Mouse (Mus musculus) neural tube, embryonic 13.5 days (tissue): ENCODE results near the gene Cd2bp2. TPM values are rescaled to one million over a fixed set of nuclear protein-coding genes. Genes with fewer than 3 reads are reported as not detected.

Experiments used
- ATAC-seq: fragments of 200-750 bp; cut with Nextera tagmentation; 2 replicates; pipeline ENCODE4 v1.8.0; 2017; ENCODE audit warnings: low read depth, mild to moderate bottlenecking, moderate TSS enrichment, moderate library complexity
- H3K27ac ChIP-seq: fragments of 300-500 bp; sonication (generic); replicated peaks from 2 replicates; pipeline ENCODE4 v1.5.1; 2015; ENCODE audit warnings: moderate library complexity, mild to moderate bottlenecking, inconsistent platforms
- H3K27me3 ChIP-seq: fragments of 300-500 bp; sonication (generic); 2 replicates; pipeline ENCODE4 v1.6.1; 2015; ENCODE audit warnings: mild to moderate bottlenecking, inconsistent platforms
- H3K36me3 ChIP-seq: fragments of 300-500 bp; sonication (generic); 2 replicates; pipeline ENCODE4 v1.6.1; 2015; ENCODE audit warnings: mild to moderate bottlenecking, inconsistent platforms
- H3K4me1 ChIP-seq: fragments of 300-500 bp; sonication (generic); replicated peaks from 2 replicates; pipeline ENCODE4 v1.6.1; 2015; ENCODE audit warnings: inconsistent platforms
- H3K4me2 ChIP-seq: fragments of 300-500 bp; sonication (generic); 2 replicates; pipeline ENCODE4 v1.6.1; 2015; ENCODE audit warnings: inconsistent platforms, mild to moderate bottlenecking, moderate library complexity
- H3K4me3 ChIP-seq: fragments of 300-500 bp; sonication (generic); 2 replicates; pipeline ENCODE4 v1.5.1; 2015; ENCODE audit warnings: mild to moderate bottlenecking, inconsistent platforms
- H3K9ac ChIP-seq: fragments of 300-500 bp; sonication (generic); 2 replicates; pipeline ENCODE4 v1.6.1; 2015; ENCODE audit warnings: moderate library complexity, mild to moderate bottlenecking, inconsistent platforms
- H3K9me3 ChIP-seq: fragments of 300-500 bp; sonication (generic); 2 replicates; pipeline ENCODE4 v1.6.1; 2016; ENCODE audit warnings: inconsistent platforms
- WGBS: fragments of 180-500 bp; shearing (Covaris S2); methylation state at CpG from one replicate; pipeline ENCODE4 v1.1.7; 2015; 5-methylcytosine and 5-hydroxymethylcytosine counted together
- polyA plus RNA-seq: library from polyadenylated mRNA; unstranded; fragments of >200 nt; fragmentation: Nextera tagmentation; extraction: Ambion mirVana; gene quantifications from 2 replicates; pipeline ENCODE4 v1.2.1, GENCODE M21; 2015

The Cd2bp2 gene
- polyA plus RNA-seq, 1 experiment from 2014 or later, result 78.7 TPM

DNA sequence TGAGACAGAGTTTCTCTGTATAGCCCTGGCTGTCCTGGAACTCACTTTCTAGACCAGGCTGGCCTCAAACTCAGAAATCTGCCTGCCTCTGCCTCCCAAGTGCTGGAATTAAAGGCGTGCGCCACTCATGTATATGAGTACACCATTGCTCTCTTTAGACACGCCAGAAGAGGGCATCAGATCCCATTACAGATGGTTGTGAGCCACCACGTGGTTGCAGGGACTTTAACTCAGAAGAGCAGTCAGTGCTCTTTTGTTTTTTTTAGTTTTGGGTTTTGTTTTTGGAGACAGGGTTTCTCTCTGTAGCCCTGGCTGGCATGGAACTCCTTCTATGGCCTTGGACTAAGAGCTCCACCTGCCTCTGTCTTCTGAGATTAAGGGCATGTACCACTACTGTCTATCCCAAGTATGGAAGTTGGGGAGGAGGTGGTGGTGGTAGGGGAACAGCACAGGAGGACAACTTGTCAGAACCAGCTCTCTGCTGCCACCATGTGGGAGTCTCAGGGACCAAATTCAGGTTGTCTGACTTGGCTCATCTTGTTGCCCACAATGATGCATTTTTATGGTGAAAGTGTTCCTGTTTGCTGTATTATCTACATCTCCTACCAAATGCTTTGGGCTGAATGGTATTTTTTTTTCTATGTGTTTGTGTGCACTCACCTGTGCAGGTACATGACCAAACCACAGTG, 32.9 kb upstream of the Cd2bp2 start:
- Histone ChIP-seq H3K4me2 (no peak overlapping the region), H3K4me3 (no peak overlapping the region), H3K9ac (no peak overlapping the region), H3K27ac (no peak overlapping the region), H3K4me1 (peaks cover 30% of the 10 kb centered on the region), H3K9me3 (no peaks in the 10 kb centered on the region), H3K36me3 (peaks cover 14% of the 10 kb centered on the region), H3K27me3 (no peaks in the 10 kb centered on the region)
- ATAC-seq, result no peak
- WGBS, result 74% methylated on average over 4 of the region's 4 CpGs

DNA sequence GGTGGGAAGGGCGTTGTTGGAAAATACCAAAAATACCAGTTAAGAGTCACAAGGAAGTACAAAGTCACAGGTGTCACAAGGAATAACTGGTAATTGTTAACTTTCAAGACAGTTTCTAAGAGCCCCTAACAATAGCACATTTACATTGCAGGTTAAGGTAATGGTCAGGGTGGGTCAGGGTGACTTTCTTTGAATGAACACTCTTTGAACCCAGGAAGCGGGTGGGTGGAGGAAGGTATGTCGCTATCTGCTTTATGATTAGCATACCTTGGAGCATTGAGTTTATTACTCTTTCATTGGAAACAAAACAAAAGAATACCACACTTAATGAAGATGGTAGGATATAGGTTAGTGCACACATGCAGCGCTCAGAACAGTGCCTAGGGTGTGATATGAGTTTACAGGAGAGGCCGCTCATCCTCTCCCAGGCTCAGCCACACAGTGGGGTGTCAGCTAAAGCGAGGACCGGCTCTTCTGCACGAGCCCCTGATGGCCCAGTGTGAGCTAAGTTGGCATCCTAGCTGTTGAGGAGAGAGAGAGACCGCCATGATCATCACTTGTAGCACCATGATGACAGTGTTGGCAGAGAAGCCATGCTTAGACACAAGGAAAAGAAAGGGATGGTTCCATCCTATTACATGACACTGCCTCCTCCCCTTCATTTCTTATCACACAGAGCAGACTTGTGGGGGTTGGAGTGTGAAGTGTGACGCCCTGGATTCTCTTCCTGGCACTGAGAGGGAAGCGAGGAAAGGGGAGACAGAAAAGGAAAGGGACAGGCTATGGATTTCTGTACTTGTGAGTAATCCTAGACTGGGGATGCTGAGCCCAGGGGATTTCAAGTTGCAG, 29.5 kb upstream of the Cd2bp2 start:
- H3K9ac ChIP-seq, result no peak overlapping the region
- H3K36me3 ChIP-seq, result peaks cover 6% of the 10 kb centered on the region; the same call in 1 of the 2 replicates
- WGBS, result 91% methylated on average over 11 of the region's 11 CpGs
- H3K4me3 ChIP-seq, result no peak overlapping the region
- H3K4me1 ChIP-seq, result peaks cover 11% of the 10 kb centered on the region
- H3K27me3 ChIP-seq, result no peaks in the 10 kb centered on the region
- H3K27ac ChIP-seq, result no peak overlapping the region
- no peaks in the 10 kb centered on the region for H3K9me3 ChIP-seq
- H3K4me2 ChIP-seq, result no peak overlapping the region
- ATAC-seq, result no peak

DNA sequence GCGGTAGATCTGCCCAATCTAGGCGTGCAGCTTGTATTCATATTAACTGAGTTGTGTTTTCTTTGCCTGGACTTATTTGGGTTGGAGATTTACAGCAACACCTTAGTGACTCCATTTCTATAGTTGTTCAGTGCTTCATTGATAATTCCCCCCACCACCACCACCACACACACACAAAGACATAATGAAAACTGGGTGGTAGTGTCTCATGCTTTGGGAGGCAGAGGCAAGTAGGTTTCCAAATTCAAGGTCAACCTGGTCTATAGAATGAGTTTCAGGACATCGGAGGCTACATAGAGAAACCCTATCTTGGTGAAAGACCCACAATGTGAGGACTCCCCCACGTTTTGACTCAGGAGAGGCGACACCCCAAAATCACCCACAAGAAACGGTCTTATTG, 28.8 kb upstream of the Cd2bp2 start:
- peaks cover under 1% of the 10 kb centered on the region; the same call in 1 of the 2 replicates for H3K36me3 ChIP-seq
- no peaks in the 10 kb centered on the region for H3K27me3 ChIP-seq
- no peak for ATAC-seq
- peaks cover 3% of the 10 kb centered on the region; the same call in 1 of the 2 replicates for H3K4me1 ChIP-seq
- H3K27ac ChIP-seq, result no peak overlapping the region
- no peak overlapping the region for H3K4me3 ChIP-seq
- no peak overlapping the region for H3K4me2 ChIP-seq
- WGBS, result 94% methylated on average over 6 of the region's 6 CpGs
- H3K9ac ChIP-seq, result no peak overlapping the region
- H3K9me3 ChIP-seq, result no peaks in the 10 kb centered on the region

GRCm38 (mm10) chr7:127223515-127224478, 27.9 kb upstream of the Cd2bp2 start:
- no peaks in the 10 kb centered on the region for H3K9me3 ChIP-seq
- 90% methylated on average over 6 of the region's 6 CpGs for WGBS
- no peaks in the 10 kb centered on the region for H3K27me3 ChIP-seq
- no peak overlapping the region for H3K9ac ChIP-seq
- no peak overlapping the region for H3K27ac ChIP-seq
- H3K36me3 ChIP-seq, result no peaks in the 10 kb centered on the region
- H3K4me2 ChIP-seq, result no peak overlapping the region
- no peak for ATAC-seq
- H3K4me3 ChIP-seq, result no peak overlapping the region
- no peaks in the 10 kb centered on the region for H3K4me1 ChIP-seq

DNA sequence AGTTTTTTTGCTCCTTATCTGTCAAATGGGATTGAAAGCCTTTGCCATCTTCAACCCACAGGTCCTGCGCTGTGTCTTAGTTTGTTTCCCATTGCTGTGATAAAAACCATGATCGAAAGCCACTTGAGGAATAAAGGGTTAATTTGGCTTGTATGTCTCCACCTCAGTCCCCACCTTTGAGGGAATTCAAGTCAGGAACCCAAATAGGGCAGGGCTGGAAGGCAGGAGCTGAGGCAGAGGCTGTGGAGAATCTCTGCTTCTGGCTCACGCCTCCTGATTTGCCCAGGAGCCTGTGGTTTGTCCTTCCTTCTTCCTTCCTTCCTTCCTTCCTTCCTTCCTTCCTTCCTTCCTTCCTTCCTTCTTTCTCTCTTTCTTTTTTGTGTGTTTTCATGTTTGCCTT, 27.3 kb upstream of the Cd2bp2 start:
- H3K27ac ChIP-seq, result no peak overlapping the region
- H3K9me3 ChIP-seq, result no peaks in the 10 kb centered on the region
- no peaks in the 10 kb centered on the region for H3K4me1 ChIP-seq
- H3K36me3 ChIP-seq, result no peaks in the 10 kb centered on the region
- no peak for ATAC-seq
- no peak overlapping the region for H3K4me3 ChIP-seq
- no peak overlapping the region for H3K4me2 ChIP-seq
- WGBS, result 95% methylated on average over 3 of the region's 3 CpGs
- no peak overlapping the region for H3K9ac ChIP-seq
- H3K27me3 ChIP-seq, result no peaks in the 10 kb centered on the region

GRCm38 (mm10) chr7:127220440-127220839, 24.6 kb upstream of the Cd2bp2 start:
- Histone ChIP-seq H3K36me3 (no peaks in the 10 kb centered on the region), H3K27me3 (no peaks in the 10 kb centered on the region), H3K27ac (no peak overlapping the region), H3K4me1 (no peaks in the 10 kb centered on the region), H3K9ac (no peak overlapping the region), H3K4me2 (no peak overlapping the region), H3K9me3 (no peaks in the 10 kb centered on the region), H3K4me3 (no peak overlapping the region)
- 83% methylated on average over 6 of the region's 6 CpGs for WGBS
- ATAC-seq, result no peak

DNA sequence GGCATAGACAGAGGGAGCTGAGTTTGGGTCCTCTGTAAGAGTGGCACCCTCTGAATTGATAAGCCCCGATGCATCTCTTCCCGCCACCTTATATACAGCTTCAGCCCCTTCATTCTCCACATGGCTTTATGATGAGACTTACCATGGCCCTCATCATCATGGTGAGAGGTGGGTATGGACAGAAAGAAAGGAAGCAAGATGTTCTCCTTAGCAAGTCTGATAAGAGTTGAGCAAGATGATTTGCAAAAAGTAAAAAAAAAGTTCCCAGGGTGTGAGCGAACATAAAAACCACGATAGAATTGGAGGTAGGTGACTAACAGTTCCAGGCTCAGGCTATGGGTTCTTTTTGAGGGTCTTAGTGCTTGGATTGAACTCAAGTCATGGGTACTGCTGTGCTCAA, 22.8 kb upstream of the Cd2bp2 start:
- Histone ChIP-seq H3K9me3 (no peaks in the 10 kb centered on the region), H3K36me3 (no peaks in the 10 kb centered on the region), H3K4me1 (peaks cover 8% of the 10 kb centered on the region; the same call in 1 of the 2 replicates), H3K9ac (no peak overlapping the region), H3K27ac (no peak overlapping the region), H3K27me3 (peaks cover 13% of the 10 kb centered on the region), H3K4me2 (no peak overlapping the region), H3K4me3 (no peak overlapping the region)
- 92% methylated on average over 4 of the region's 4 CpGs for WGBS
- ATAC-seq, result no peak

DNA sequence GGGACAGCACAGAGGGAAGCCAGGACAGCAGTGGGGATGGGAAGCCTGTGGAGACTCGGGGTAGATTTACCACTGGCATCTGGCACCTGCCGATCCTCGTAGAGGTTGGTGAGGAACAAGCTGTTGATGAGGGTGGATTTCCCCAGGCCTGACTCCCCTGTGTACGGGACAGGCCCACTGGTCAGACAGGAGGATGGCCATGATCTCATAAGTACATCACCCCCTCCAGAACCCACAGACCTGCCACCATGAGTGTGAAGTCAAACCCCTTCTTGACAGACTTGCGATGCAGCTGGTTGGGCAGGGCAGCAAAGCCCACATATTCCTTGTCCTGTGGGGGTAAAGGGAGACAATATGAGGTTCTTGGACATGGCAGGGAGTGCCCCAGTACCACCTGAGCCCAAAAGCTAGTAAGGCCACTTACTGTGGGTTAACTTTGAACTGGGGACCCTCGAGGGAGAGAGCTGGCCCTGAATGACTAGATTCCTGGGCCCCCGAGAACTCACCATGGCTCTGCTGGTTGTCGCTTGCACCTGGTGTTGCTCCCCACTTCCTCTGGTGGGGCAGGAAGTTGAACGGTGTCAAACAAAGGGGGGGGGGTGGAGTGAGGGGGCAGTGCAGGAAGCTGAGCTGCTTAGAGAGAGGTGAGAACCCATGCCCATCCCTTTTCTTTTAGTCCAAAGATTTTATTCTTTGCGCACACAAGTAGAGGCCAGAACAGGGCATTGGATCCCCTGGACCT, 22.2 kb upstream of the Cd2bp2 start:
- peaks cover 14% of the 10 kb centered on the region for H3K27me3 ChIP-seq
- H3K27ac ChIP-seq, result no peak overlapping the region
- ATAC-seq, result no peak
- H3K36me3 ChIP-seq, result no peaks in the 10 kb centered on the region
- 82% methylated on average over 10 of the region's 10 CpGs for WGBS
- H3K4me2 ChIP-seq, result no peak overlapping the region
- H3K4me3 ChIP-seq, result no peak overlapping the region
- no peaks in the 10 kb centered on the region for H3K9me3 ChIP-seq
- H3K9ac ChIP-seq, result no peak overlapping the region
- peaks cover 8% of the 10 kb centered on the region; the same call in 1 of the 2 replicates for H3K4me1 ChIP-seq

DNA sequence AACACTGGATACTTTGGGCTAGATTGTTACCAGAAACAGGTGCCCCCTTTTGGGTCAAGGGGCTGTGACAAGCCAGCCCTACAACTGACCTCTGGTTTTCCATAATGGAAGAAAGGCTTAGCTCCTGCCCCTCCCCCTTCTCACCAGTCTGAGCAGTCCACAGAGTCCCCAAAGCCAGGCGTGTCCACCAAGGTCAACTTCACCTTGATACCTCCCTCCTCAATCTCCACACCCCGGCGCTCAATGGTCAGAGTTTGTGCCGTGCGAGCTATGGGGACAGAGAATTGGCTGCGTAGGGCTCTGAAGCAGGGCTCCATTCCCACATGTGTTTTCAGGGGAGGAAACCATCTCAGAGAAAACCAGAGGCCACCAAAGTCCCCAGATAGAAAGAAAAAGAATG, 21.6 kb upstream of the Cd2bp2 start:
- no peak overlapping the region for H3K4me3 ChIP-seq
- 95% methylated on average over 6 of the region's 6 CpGs for WGBS
- H3K27me3 ChIP-seq, result peaks cover 14% of the 10 kb centered on the region
- no peak overlapping the region for H3K27ac ChIP-seq
- ATAC-seq, result no peak
- peaks cover 8% of the 10 kb centered on the region; the same call in 1 of the 2 replicates for H3K4me1 ChIP-seq
- H3K36me3 ChIP-seq, result no peaks in the 10 kb centered on the region
- no peak overlapping the region for H3K4me2 ChIP-seq
- H3K9ac ChIP-seq, result no peak overlapping the region
- no peaks in the 10 kb centered on the region for H3K9me3 ChIP-seq

DNA sequence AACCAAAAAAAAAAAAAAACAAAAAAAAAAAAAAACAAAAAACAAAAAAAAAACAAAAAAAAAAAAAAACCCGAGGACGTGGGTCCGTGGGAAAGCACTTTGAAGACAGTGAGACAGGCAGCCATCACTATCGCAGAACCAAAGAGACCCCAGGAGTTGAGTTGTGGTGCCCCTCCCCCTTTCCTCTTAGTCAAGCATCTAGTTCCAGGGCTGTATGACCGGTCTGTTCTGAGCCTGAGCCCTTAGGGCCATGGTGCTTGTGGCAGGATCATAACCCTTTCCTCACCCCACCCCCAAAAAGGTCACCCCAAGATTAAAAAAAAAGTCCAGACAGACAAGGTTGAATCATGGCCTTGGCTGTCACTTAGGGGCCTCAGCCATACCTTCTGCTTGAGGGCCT, 20.5 kb upstream of the Cd2bp2 start:
- WGBS, result 92% methylated on average over 5 of the region's 5 CpGs
- Histone ChIP-seq H3K36me3 (no peaks in the 10 kb centered on the region), H3K27me3 (peaks cover 14% of the 10 kb centered on the region), H3K9ac (no peak overlapping the region), H3K27ac (no peak overlapping the region), H3K4me2 (no peak overlapping the region), H3K9me3 (no peaks in the 10 kb centered on the region), H3K4me3 (no peak overlapping the region), H3K4me1 (peaks cover 8% of the 10 kb centered on the region; the same call in 1 of the 2 replicates)
- no peak for ATAC-seq
